Mouse (Mus musculus) erythroid progenitor cell, adult 5-6 weeks (primary cell): ENCODE measurements at regions not wholly inside any gene's neighbourhood (a gene's known extent, or its start where the extent isn't known, plus 50 kb on each side); places are given as distances from the start of the nearest gene placed in this dataset.

Experiments used
- ATAC-seq: replicated peaks from 2 replicates; pipeline ENCODE4 v1.8.0; 2016; ENCODE audit warnings: moderate number of reproducible peaks, mild to moderate bottlenecking, moderate TSS enrichment, inconsistent platforms; ENCODE audit not compliant: poor library complexity, low FRiP score, severe bottlenecking

DNA sequence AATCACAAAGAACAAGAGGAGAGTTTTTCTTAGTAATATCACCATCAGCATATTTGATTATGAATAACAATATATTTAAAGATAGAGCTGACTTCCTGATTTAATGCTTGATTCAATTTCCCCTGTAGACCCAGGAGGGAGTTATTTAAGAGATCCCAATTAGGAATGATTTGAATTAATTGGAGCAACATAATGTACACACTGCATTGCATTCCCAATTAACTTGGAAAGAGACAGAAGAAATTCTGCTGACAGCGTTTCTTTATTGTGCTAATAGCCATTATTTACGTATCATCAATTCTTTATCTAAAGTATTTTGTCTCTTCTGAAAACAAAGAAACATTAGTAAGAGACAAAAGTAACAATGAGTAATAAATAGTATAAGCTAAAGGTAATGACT is 1491.2 kb upstream of the Cited2 start:
- ATAC-seq = no peak

DNA sequence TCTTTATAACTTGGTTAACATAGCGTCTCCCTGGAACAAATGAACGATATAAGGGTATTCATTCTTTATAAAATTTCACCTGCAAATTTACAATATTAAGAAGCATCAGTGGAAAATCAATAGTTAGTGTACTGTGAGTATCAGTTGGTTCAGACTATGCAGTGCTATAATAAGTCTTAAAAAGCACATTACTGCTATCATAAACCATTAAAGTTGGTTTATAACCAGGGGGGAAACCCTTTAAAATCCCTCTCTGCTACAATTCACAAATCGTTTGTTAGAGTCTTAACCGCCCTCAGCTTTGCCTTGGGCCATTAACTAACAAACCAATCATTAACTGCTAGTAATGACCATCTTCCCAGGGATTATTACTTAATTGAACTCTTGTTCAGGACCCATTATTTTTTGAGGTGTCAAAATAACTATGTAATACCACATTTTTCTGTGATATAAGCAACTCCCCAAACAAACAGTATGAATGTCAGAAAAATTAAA is 1489.4 kb upstream of the Cited2 start:
- no peak for ATAC-seq

- ATAC-seq = no peak
These were observed 1466.7 kb upstream of the Cited2 start for GRCm38 (mm10) chr10:16256329-16256728.

DNA sequence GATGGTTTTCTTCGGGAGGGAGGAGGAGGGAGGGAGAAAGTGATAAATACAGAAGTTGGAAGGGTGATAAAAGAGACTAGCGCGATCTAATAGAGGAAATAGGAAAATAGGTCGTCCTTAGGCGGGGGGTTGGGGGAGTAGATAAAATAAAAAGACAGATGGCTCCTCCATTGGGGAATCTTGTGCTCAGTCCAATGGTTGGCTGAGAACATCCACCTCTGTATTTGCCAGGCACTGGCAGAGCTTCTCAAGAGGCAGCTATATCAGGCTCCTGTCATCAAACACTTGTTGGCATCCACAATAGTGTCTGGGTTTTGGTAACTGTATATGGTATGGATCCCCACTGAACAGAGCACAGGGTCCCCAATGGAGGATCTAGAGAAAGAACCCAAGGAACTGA is 1450.2 kb upstream of the Cited2 start:
- ATAC-seq = no peak

- no peak for ATAC-seq
These were observed 1406.0 kb upstream of the Cited2 start for GRCm38 (mm10) chr10:16317026-16317425.

- ATAC-seq = no peak
These were observed 1385.5 kb upstream of the Cited2 start for GRCm38 (mm10) chr10:16337546-16337945.

GRCm38 (mm10) chr10:16341496-16341895 is 1381.5 kb upstream of the Cited2 start:
- ATAC-seq = no peak

DNA sequence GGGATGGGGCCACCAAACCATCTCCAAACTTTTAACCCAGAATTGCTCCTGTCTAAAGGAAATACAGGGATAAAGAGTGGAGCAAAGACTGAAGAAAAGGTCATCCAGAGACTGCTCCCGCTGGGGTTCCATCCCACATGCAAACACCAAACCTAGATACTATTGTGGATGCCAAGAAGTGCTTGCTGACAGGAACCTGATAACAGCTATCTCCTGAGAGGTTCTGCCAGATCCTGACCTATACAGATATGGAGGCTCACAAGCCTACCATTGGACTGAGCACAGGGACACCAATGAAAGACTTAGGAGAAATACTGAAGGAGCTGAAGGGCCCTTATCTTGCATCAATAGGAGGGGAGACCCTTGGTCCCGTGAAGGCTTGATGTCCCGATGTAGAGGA is 1359.0 kb upstream of the Cited2 start:
- peak; percentile 73 for ATAC-seq
